Mouse (Mus musculus) C2C12 (cell line): ENCODE measurements around the gene Prph.

Experiments used
- CTCF ChIP-seq: IDR thresholded peaks from one replicate; pipeline ENCODE4 v1.5.1; 2011; ENCODE audit not compliant: control insufficient read depth, insufficient read depth, insufficient read length
- MAX ChIP-seq: IDR thresholded peaks from one replicate; pipeline ENCODE4 v1.6.1; 2011; ENCODE audit warnings: mild to moderate bottlenecking, control low read depth
- MYOD1 ChIP-seq: IDR thresholded peaks from one replicate; pipeline ENCODE4 v1.6.1; 2011; ENCODE audit warnings: low read depth; ENCODE audit not compliant: control insufficient read depth, insufficient read length
- MYOG ChIP-seq: IDR thresholded peaks from one replicate; pipeline ENCODE4 v1.6.1; 2011; ENCODE audit not compliant: control insufficient read depth, insufficient read length; ENCODE audit errors: extremely low read depth
- USF1 ChIP-seq: IDR thresholded peaks from one replicate; pipeline ENCODE4 v1.6.1; 2011; ENCODE audit warnings: low read depth, mild to moderate bottlenecking, control low read depth, moderate library complexity

DNA sequence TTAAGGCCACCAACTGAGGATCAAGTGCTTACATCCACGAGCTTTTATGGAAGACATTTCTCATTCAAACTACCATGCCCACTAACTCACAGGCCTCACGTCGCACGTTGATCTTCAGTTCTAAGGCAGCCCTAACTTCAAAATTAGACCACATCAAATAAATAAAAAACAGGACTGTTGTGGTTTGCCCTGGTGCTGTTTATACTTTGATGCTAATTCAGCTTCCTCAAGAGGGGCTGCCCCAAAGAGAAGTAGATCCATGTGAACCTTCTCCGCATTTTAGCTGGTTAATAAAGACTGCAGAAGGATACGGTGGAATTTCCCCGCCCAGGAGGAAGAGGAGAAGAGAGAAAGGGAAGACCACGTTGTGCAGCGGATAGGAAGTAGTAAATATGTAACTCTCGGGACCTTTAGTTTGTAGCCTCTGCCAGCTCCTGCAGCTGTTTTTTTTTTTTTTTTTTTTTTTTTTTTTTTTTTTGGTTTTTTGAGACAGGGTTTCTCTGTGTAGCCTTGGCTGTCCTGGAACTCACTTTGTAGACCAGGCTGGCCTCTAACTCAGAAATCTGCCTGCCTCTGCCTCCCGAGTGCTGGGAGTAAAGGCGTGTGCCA, 10.7 kb downstream of the Prph start:
- TF ChIP-seq MAX (no peak), CTCF (no peak), MYOD1 (no peak), USF1 (no peak), MYOG (no peak)
